Mouse (Mus musculus): Measurements from ENCODE around the gene Btf3l4.

DNA sequence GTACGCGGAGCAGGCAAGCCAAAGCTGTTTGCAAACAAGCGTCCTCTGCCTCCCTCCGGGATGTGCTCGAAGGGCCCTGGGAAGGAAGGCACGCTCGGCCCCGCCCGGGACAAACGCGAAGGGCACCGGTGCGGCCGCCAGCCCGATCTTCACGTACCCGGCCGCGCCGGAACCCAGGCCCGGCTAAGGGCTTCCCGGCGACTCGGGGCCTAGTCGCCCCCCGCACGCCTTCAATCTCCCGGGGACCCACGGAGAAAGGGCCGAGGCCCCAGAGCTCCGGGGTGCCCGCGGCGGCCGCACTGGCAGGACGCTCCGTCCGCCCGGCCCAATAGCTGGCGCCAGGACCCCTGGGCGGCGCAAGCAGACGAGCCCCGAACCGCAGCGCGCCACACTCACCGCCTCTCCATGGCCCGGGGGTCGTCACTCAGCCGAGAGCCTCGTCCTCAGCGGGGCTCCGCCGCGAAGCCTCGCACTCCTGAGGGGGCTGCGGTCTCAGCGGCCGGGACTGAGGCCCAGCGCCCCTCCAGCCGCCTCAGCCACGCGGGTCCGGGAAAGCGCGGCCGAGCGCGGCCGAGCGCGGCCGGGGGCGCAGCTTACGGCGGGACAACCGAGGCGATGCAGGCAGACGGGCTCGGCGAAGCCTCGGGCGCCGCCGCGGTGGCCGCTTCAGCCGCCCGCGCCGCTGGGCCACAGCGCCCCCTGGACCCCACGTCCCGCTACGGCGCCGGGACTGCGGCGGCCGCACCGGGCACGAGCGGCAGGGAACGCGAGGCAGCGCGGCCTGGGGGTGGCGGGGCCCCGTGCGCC, 53.2 kb downstream of the Btf3l4 start, which contains the start of gene Zfyve9:
- TF ChIP-seq CTCF (IDR thresholded peaks at IDR 0.05; ENCODE audit: low read depth, low read length) (no peak), TAL1 (conservative IDR thresholded peaks at IDR 0.05; ENCODE audit: low read depth, low read length) (no peak), POLR2AphosphoS5 (IDR thresholded peaks at IDR 0.05; ENCODE audit: insufficient replicate concordance, low read depth, low read length) (no peak), GATA1 (IDR thresholded peaks at IDR 0.05; ENCODE audit: borderline replicate concordance, low read length) (no peak)
